Mouse (Mus musculus): Measurements from ENCODE around the gene Tial1.

Tial1 gene

DNA sequence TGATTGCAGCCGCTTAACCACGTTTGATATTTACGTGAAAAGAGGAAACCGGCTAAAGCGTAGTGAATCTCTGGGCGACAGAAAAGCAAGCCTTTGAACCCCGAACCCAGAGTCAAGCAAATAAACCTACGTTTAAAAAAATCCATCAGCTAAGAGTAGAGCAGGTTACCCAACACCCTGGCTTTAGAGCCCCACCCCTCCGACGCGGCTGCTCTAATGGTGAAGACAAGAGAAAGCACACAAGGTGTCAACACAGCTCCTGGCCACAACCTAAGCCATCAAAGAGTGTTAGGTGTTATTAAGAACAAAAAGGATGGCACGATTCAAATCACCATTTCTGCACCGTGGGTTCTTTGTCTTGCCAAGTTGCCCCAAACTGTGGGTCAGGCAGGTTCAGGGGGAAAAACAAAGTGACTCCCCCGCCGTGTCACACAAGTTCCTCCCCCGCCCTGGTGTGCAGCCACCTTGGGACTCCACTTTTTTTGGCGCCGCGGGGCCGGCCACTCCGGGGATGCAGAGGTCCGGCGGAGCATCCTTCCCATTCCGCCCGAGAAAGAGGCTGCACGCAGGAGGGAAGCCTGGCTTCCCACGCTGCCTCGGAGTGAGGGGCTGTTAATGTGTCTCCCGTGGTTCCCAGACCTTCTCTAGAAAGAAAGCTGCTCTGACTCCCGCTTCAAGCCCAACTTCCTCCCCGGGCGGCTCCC lies 44.1 kb downstream of the Tial1 start:
- no peak for DNase-seq (ENCODE audit: low spot score in 2 of 2)

DNA sequence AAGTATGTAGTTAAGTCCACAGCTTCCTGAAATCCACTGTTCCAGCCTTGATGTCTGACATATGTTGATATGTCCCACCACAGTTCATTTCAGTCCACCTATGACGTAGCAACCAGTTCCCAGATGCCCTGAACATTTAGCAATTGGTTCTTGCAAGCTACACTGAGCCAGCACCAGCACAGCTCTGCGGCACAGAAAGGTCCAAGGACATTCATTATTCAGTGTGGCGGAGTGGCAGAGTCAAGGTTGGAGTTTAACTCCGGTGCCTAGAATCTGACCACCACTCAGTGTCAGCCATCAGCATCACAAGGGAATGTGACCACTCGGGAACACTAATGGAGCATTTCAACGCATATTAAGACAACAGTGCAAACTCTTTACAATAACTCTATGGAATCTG lies 44.9 kb downstream of the Tial1 start:
- no peak for DNase-seq (ENCODE audit: low spot score in 2 of 2)

DNA sequence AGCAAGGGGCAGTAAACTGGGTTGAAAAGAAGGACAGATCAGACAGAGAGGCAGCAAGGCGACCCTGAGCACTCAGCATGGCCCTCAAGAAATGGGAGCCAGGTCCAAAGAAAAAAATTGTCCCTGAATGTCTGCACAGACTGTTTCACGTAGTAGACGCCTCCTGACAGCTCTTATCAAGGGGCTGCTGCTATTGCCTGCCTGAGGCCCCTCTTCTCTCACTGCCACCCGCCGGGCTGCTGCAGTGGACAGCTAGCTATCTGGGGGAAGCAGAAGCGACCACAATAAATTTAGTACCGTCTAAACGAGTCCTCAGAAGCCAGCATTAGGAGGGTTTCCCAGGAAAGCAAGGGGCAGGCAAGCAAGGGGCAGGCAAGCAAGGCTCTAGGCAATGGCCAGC lies 47.1 kb downstream of the Tial1 start:
- no peak for DNase-seq (ENCODE audit: low spot score in 2 of 2)

DNA sequence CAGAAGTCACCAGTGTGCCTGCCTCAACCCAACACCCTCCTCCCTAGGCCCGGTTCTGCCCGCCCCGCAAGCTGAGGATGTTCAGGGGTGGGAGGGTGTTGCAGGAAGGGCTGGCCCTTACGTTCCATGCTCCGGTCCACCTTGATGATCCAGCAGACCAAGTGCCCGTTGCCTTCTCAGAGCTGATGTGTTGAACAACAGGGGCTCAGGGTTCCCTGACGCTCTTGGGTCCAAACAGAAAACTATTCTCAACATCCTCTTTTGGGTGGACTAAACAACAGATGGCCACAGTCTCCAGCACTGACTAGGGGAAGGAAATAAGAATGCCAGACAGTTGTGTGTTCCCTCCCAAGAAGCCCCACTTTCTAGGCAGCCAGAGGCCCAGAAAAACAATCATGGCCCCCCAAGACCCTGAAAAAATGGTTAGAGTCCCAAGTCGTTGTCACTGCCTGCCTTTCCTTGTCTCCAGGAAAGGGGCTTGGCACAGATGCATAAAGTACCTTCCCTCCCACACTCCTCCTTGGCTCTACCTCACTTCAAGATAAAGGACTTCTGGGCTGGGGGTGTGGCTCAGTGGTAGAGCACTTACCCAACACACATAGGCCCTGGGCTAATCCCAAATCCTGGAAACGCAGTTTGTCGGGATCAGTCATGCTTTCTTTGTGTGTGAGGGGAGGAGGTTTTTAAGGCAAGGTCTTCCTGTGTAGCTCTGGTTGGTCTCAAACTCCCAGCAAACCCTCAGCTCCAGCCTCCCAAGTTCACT lies 49.3 kb downstream of the Tial1 start:
- no peak for DNase-seq (ENCODE audit: low spot score in 2 of 2)

DNA sequence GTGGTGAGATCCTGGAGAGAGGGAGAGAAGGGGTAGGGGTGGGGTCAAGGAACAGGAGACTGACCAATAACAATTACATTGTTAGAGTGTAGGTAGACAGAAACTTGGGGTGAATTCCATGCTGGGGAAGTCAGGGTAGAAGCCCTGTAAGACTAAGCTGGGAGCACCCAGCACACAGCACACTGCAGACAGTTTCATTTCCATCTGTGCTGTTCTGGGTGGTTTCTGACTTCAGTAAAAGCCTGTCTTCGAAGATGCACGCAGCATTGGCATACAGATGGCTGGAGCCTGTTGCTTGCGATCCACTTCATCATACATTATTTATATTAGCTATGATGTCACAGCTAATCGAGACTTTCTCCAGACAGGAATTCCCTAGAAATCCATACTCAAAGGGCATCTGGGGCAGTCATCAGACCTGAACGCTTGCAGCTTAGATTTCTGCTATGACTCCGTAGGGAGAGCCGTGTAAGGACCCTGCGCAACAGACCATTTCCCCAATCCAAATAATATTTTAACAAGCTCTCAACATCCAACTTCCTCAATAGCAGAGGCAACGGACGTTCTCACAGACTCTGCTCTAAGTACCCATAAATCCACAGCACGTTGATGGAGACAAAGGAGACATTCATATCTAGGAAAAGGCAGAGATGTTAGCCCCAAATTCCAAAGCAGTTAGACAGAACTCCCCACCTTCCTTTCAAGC lies 50.7 kb downstream of the Tial1 start:
- DNase-seq (ENCODE audit: low spot score in 2 of 2), result no peak

DNA sequence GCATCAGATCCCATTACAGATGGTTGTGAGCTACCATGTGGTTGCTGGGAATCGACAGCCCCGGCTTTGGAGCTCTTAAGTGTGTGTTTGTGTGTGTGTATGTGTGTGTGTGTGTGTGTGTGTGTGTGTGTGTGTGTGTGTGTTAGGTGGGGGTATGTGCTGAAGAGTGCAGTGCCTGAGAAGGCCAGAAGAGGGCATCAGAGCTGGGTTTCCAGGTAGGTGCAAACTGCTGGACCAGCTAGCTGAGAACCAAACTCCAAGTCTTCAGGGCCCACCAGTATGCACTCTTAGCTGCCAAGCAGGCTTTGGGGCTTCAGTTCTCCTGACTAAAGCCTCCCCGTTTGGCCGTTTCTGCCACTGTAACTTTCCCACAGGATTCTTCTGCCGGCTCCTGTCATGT lies 53.3 kb downstream of the Tial1 start:
- DNase-seq (ENCODE audit: low spot score in 2 of 2), result no peak

DNA sequence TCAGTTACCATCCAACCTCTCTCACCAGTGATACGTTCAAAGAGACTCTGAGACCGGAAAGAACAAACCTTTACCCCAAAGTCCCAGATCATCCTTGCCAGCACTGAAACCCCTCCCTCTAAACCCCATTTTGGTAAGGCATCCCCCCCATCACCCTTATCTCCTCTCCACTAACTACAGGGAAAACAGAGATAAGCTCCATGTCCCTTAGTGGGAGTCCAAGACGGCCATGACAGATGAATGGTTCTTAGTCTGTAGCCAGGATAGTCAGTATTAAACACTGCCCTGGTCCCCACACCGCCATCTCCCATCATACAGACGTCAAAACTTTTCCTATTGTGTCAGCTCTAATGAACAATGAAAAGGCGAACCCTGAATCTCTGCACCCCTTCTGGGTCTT lies 57.5 kb downstream of the Tial1 start:
- DNase-seq (ENCODE audit: low spot score in 2 of 2), result no peak

DNA sequence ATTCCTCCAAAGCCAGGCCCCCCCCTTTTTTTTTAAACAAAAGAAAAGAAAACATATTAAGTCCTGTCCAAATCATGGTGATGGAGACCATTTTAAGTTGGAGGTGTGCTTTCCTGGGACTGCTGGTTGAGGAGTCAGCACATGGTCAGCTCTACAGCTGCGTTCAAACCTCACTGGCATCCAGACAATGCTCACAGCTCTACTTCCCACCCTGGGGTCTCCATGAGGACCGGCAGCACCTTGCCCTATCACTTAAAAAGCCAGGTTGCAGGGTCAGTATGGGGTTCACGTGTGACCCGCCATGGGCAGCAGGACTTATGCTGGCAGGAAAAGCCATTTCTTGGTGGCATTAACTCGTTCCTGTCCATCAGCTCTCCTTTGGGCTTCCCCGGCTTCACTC lies 57.9 kb downstream of the Tial1 start:
- no peak for DNase-seq (ENCODE audit: low spot score in 2 of 2)

DNA sequence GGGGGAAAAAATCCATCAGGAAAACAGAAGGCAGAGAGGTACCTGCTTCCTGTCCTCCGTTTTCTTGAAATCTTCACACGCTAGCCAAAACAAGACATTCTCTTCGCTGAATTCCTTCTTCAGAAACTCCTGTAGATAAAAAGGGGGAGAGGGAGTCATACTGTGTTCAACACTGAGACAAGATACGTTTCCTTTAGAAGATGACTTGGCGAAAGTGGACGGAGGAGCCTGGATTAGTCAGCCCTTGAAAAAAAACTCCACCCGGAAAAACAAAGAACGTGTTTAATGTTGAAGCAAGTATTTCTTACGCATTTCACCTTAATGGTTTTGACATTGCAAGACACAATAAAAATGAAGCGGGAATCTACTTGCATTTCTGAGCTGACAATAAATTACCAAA lies 58.4 kb downstream of the Tial1 start:
- no peak for DNase-seq (ENCODE audit: low spot score in 2 of 2)

DNA sequence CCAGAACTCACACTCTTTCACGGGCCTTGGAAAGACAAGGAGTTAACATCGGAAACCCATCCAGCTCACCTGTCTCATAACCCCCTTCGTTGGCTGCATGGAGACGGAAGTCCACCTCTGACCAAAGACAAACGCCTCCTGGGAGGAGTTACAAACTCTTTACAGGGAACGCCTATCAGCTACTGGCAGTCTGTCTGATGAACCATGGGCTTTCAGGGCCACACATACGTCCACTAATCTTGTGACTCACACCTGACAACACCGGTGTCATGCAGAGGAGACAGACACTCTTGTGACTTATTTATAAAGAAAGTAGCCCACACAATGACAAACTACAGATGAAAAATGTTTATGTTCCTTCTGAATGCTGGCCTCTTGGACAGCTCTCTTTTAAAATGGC lies 58.9 kb downstream of the Tial1 start:
- no peak for DNase-seq (ENCODE audit: low spot score in 2 of 2)

DNA sequence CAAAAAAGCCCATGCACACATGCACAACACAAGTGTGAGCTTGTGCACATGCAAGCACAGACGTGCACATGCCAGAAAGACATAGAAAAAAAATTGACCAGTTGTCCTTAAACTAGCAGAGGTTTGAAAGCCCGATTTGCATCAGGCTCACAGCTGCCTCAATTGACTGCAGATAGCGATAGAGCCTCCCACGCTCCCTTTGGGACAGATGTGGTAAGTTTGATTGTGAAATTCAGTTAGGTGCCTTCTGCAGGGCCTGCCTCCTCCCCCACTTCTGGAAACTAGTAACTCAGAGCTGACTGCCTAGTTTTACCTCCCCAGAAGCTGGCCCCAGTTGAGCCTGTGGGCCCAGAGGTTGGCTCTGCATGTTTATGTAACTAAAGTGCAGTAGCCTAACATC lies 62.9 kb downstream of the Tial1 start:
- no peak for DNase-seq (ENCODE audit: low spot score in 2 of 2)

DNA sequence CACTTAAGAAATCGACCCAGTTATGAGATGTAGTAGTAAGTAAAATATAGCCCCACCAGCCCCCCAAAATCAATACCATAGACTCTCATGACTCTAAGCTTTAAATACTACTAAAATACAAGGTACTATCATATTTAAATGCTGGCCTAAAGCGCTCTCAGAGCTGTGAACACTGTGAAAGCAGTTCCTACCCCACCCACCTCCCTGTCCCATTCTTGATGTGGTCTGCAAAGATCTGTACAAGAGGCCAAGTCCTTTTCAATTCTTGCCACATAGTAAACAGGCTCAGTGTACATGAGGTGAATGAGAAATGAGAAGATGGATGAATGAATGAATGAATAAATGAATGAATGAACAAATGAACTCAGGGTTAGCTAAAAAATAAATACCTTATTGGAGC lies 64.5 kb downstream of the Tial1 start:
- DNase-seq (ENCODE audit: low spot score in 2 of 2), result no peak

DNA sequence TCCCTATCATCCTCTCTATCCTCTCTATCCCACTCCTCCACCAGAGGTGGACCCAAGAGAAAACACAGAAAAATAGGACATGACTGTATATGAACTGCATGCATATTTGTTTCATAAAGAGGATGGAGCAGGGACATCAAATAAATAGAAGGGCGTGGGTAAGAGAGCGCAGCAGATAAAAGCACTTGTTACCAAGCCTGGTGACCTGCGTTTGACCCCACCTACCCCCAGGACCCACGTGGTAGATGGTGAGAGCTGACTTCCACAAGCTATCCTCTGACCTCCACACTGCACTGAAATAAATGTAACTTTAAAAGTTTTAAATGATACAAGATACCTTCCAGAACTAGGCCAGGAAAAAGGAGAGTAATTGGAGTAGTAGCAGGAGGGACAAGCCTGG lies 67.8 kb downstream of the Tial1 start:
- DNase-seq (ENCODE audit: low spot score in 2 of 2), result no peak

DNA sequence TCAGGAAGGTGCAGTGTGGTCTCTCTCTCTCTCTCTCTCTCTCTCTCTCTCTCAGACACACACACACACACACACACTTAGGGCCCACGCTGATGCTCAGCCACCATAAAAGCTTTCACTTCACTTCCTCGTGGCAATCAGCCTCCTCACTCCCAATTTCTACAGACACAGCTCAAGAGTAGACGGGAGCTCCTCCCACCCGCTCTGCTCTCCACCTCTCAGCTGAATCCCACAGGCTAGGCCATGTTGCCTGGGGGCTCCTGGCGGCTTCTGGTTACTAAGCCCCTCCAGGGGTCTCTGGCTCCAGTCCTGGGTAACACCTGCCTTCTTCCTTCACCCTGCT lies 68.6 kb downstream of the Tial1 start:
- DNase-seq (ENCODE audit: low spot score in 2 of 2), result no peak

DNA sequence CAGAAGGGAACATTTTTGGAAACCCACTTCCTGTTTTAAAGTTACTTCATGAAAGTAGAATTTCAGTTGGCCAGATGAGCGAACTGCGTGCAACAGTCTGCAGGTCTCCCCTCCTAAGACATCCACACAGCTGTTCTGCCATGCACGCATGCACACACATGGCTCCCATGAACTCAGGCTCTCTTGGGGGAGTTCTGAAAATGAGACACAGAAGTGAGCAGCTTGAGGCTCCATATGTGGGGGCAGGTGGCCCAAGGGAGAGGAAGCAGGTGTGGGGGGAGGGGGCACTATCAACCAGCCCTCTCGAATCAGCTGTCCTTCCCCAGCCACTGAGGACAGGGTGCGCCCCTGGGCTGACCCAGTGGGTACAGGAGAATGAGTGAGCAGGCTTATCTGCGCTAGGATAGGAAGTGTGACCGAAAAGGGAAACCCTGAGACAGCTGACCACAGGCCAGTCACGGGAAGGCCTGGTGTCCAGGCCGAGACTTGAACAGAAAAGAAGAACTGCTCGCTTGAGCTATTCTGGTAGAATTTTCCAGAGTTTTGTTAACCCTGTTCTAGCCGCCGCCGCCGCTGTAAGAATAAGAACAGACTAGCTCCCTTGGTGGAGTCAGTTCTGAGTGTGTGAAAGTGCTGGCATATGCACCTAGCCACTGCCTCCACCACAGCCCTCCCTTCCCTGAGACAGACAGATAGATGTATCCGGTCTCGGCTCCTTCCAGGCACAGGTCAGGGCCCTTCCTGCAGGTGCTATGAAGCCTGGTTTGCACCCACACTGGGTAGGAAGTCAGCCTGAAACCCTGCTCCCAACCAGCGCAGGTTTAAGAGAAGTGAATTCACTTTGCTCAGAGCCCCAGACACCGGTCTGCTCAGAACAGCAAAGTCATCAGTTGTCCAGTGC lies 69.2 kb downstream of the Tial1 start:
- DNase-seq (ENCODE audit: low spot score in 2 of 2), result no peak

DNA sequence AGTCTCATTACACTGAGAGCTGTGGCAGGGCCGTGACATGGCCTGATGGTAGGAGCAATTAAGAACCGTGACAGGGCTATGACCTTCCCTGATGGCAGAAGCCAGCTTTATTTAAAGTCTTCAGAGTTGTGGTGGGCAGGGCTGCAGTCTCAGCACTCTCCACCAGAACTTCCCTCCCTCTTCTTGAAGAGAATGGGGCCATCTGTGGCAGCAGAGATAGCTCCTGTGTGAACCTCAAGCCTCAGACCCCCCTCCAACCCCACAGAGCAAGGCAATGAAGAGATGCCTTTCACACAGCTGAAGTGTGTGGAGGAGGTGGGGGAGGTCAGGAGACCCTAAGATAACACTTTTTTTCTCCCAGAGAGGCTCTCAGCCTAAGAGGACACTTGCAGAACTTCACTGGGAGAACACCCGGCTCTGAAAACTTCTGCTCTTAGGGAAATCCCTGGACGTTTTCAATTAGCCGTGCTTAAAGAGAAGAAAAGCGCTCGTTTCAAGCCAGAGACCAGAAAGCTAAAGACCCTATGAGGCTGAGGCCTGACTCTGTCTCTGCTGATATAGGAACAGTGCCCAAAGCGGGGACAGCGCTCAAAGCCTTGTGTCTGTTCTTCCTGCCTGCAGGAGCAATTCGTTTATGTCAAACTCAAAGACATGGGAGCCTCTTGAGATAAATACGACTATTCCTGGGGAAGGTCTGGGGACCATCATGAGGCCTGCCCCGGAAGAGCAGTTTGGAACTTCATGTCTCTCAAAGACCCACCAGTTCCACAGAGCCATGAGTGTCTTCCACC lies 70.1 kb downstream of the Tial1 start:
- no peak for DNase-seq (ENCODE audit: low spot score in 2 of 2)
